ENCODE assay signal across 19 mouse cellular contexts in the genomic region with DNA sequence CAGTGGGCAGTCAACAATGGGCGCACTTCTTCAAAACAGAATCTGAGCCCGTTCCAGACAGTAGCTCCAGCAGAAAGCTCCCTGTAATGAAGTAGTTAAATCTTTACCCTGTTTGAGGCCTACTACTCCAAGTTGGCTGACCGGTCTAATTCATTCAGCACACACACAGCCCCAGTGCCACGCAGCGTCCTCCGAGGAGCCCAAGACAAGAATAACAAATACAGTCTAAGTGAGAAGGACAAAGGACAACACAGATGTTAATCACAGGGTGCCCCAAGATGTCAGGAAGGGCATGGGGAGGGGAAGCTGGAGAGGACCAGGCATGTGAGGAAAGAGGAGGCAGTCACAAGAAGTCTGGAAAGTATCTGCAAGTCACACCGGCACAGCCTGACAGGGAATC. TPM values are rescaled to one million over a fixed set of nuclear protein-coding genes. Genes with fewer than 3 reads are reported as not detected.
A peak's percentile ranks its signal among the peaks of the same experiment; 100 is the strongest.
DNase-seq lines count a peak whose midpoint lies in the region; ATAC-seq and TF ChIP-seq lines count a peak whose summit lies in the region.
"Had no signal": no experiment of that assay in that cellular context is flagged by ENCODE, and none has a peak within 500 bp of the region (broad histone marks: within the 10 kb centered on the region; RNA-seq: fewer than 3 reads in every experiment).

No protein-coding gene starts in this region.

- H3K27me3 ChIP-seq in hindbrain, embryonic 11.5 days (ENCODE audit: control insufficient read depth, insufficient read depth, low read length), result no peaks in the 10 kb centered on the region
- no peaks in the 10 kb centered on the region for H3K27me3 ChIP-seq in hindbrain, postnatal 0 days (ENCODE audit: insufficient read depth, low read length)
- no peaks in the 10 kb centered on the region for H3K27me3 ChIP-seq in heart, postnatal 0 days (ENCODE audit: control insufficient read depth, insufficient read depth, low read length)
- H3K27me3 ChIP-seq: hindbrain, embryonic 15.5 days; limb, embryonic 15.5 days; stomach, embryonic 15.5 days had no signal

- H3K4me3 ChIP-seq in hindbrain, embryonic 11.5 days (ENCODE audit: low read depth, low read length), result no peak overlapping the region
- H3K4me3 ChIP-seq in hindbrain, postnatal 0 days (ENCODE audit: low read length), result no peak overlapping the region
- H3K4me3 ChIP-seq in heart, postnatal 0 days (ENCODE audit: low read depth, low read length), result no peak overlapping the region
- H3K4me3 ChIP-seq: erythroblast, embryonic 14.5 days; hindbrain, embryonic 15.5 days; limb, embryonic 15.5 days; stomach, embryonic 15.5 days had no signal

- no peaks in the 10 kb centered on the region for H3K36me3 ChIP-seq in hindbrain, embryonic 11.5 days (ENCODE audit: control insufficient read depth, insufficient read depth, low read length)
- H3K36me3 ChIP-seq in hindbrain, postnatal 0 days (ENCODE audit: insufficient read depth, low read length), result no peaks in the 10 kb centered on the region
- H3K36me3 ChIP-seq in heart, postnatal 0 days (replicated peaks; ENCODE audit: control insufficient read depth, insufficient read depth, low read length), result no peaks in the 10 kb centered on the region
- H3K36me3 ChIP-seq: hindbrain, embryonic 15.5 days; limb, embryonic 15.5 days; stomach, embryonic 15.5 days had no signal

- ATAC-seq in hindbrain, embryonic 11.5 days (ENCODE audit: low FRiP score), result no peak
- ATAC-seq in hindbrain, postnatal 0 days, result no peak
- ATAC-seq in heart, postnatal 0 days (ENCODE audit: insufficient read depth, low read depth), result 0 out of 2 replicates have a peak, but pooled peaks have one; percentile 29
- no peak for ATAC-seq in erythroblast, adult 5-6 weeks (replicated peaks; ENCODE audit: low FRiP score, poor library complexity, severe bottlenecking)
- ATAC-seq in megakaryocyte-erythroid progenitor cell, adult 5-6 weeks (replicated peaks; ENCODE audit: low FRiP score, low TSS enrichment, poor library complexity, severe bottlenecking), result no peak
- ATAC-seq: CD4-positive, CD25-positive, alpha-beta regulatory T cell, adult 4 months; forebrain, embryonic 14.5 days; midbrain, embryonic 16.5 days had no signal

- no peak for TF ChIP-seq CTCF in hindbrain, postnatal 0 days (IDR thresholded peaks at IDR 0.05; ENCODE audit: low read depth)
- no peak for TF ChIP-seq CTCF in heart, postnatal 0 days (IDR thresholded peaks at IDR 0.05; ENCODE audit: low read depth)

- no peak overlapping the region for H3K9ac ChIP-seq in hindbrain, embryonic 11.5 days (ENCODE audit: low read depth, low read length)
- H3K9ac ChIP-seq in hindbrain, postnatal 0 days (replicated peaks; ENCODE audit: low read length), result no peak overlapping the region
- H3K9ac ChIP-seq in heart, postnatal 0 days (replicated peaks; ENCODE audit: low read depth, low read length), result no peak overlapping the region
- H3K9ac ChIP-seq: hindbrain, embryonic 15.5 days; limb, embryonic 15.5 days; stomach, embryonic 15.5 days had no signal

- no peaks in the 10 kb centered on the region for H3K4me1 ChIP-seq in hindbrain, embryonic 11.5 days (replicated peaks; ENCODE audit: control insufficient read depth, insufficient read depth, low read length)
- H3K4me1 ChIP-seq in hindbrain, postnatal 0 days (ENCODE audit: insufficient read depth, low read length), result 0 out of 2 replicates have a peak, but pooled peaks cover 8% of the 10 kb centered on the region
- peaks cover 16% of the 10 kb centered on the region; the same call in 1 of the 2 replicates for H3K4me1 ChIP-seq in heart, postnatal 0 days (ENCODE audit: control insufficient read depth, insufficient read depth)

- no peaks in the 10 kb centered on the region for H3K9me3 ChIP-seq in hindbrain, embryonic 11.5 days (ENCODE audit: control insufficient read depth, low read length)
- H3K9me3 ChIP-seq in hindbrain, postnatal 0 days (ENCODE audit: low read length), result no peaks in the 10 kb centered on the region
- H3K9me3 ChIP-seq in heart, postnatal 0 days (replicated peaks; ENCODE audit: control insufficient read depth, low read length), result no peaks in the 10 kb centered on the region
- H3K9me3 ChIP-seq: hindbrain, embryonic 15.5 days; limb, embryonic 15.5 days; stomach, embryonic 15.5 days had no signal

- TF ChIP-seq EP300 in heart, postnatal 0 days (IDR thresholded peaks at IDR 0.05; ENCODE audit: low read depth), result no peak

- peak; percentile 42 for DNase-seq in hindbrain, embryonic 11.5 days (ENCODE audit: low spot score)
- DNase-seq in hindbrain, postnatal 0 days (ENCODE audit: low spot score), result no peak
- DNase-seq in lung, postnatal 25 days (ENCODE audit: low spot score), result peak; percentile 28
- DNase-seq in lung, postnatal 14 days, result no peak
- DNase-seq in embryo, embryonic 9.5 days (ENCODE audit: extremely low spot score), result peak; percentile 32
- peak; percentile 30 for DNase-seq in heart, postnatal 0 days (ENCODE audit: low spot score)
- DNase-seq: cerebellum, adult 9-10 months; gastrocnemius, postnatal 36 days; thymus, adult 2 months had no signal

- WGBS in hindbrain, embryonic 11.5 days, result 33% methylated on average over 7 of the region's 7 CpGs
- 34% methylated on average over 7 of the region's 7 CpGs for WGBS in hindbrain, postnatal 0 days
- 38% methylated on average over 7 of the region's 7 CpGs for WGBS in heart, postnatal 0 days

- H3K27ac ChIP-seq in hindbrain, embryonic 11.5 days (ENCODE audit: low read depth, low read length), result no peak overlapping the region
- no peak overlapping the region for H3K27ac ChIP-seq in hindbrain, postnatal 0 days
- H3K27ac ChIP-seq in heart, postnatal 0 days (ENCODE audit: low read depth), result no peak overlapping the region; the same call in 1 of the 2 replicates
- H3K27ac ChIP-seq: hindbrain, embryonic 15.5 days; limb, embryonic 15.5 days; stomach, embryonic 15.5 days had no signal

- no peak overlapping the region for H3K4me2 ChIP-seq in hindbrain, embryonic 11.5 days (replicated peaks; ENCODE audit: low read depth, low read length)
- no peak overlapping the region for H3K4me2 ChIP-seq in hindbrain, postnatal 0 days (ENCODE audit: low read depth, low read length)
- H3K4me2 ChIP-seq in heart, postnatal 0 days (ENCODE audit: low read depth, low read length), result no peak overlapping the region
- H3K4me2 ChIP-seq: hindbrain, embryonic 15.5 days; limb, embryonic 15.5 days; stomach, embryonic 15.5 days had no signal

RNA-seq across cellular contexts. Expression of a gene that starts 22.8 kb away (rescaled TPM):
- 2.5 and 3.4 TPM in 2 replicates for polyA plus RNA-seq in hindbrain, embryonic 11.5 days (2014; fragmentation: Nextera tagmentation; extraction: Ambion mirVana)
- 60.1 and 61.9 TPM in 2 replicates for total RNA-seq in hindbrain, postnatal 0 days (2014; rRNA removed)
- 8.1 and 8.4 TPM in 2 replicates for polyA plus RNA-seq in hindbrain, postnatal 0 days (2015; fragmentation: Nextera tagmentation; extraction: Ambion mirVana)
- 0.11 and 2.4 TPM in 2 replicates for total RNA-seq in heart, postnatal 0 days (2014; rRNA removed; ENCODE audit: low replicate concordance)
- polyA plus RNA-seq in heart, postnatal 0 days (2015; fragmentation: Nextera tagmentation; extraction: Ambion mirVana), result 0.08 and 0.10 TPM in 2 replicates
- 0.58 and 4.8 TPM in 2 replicates for total RNA-seq in erythroblast, adult 5-6 weeks (2015; ENCODE audit: low replicate concordance)
- total RNA-seq in erythroblast, adult 5-6 weeks (2017; ENCODE audit: low replicate concordance), result 1.5 and 1.6 TPM in 2 replicates
- 0.67 TPM in 1 of 2 replicates, not detected in the other for total RNA-seq in megakaryocyte-erythroid progenitor cell, adult 5-6 weeks (2014; fragmentation: Nextera tagmentation)
- 0.19 TPM in 1 of 2 replicates, not detected in the other for total RNA-seq in megakaryocyte-erythroid progenitor cell, adult 5-6 weeks (2017)
- total RNA-seq: MEL had no signal
- polyA plus RNA-seq: erythroblast, embryonic 14.5 days had no signal

RNA-seq across cellular contexts. Expression of a gene that starts 56.0 kb away (rescaled TPM):
- polyA plus RNA-seq in hindbrain, embryonic 11.5 days (2014; fragmentation: Nextera tagmentation; extraction: Ambion mirVana), result 11.3 and 13.0 TPM in 2 replicates
- 37.6 and 42.4 TPM in 2 replicates for total RNA-seq in hindbrain, postnatal 0 days (2014; rRNA removed)
- 4.7 and 7.8 TPM in 2 replicates for polyA plus RNA-seq in hindbrain, postnatal 0 days (2015; fragmentation: Nextera tagmentation; extraction: Ambion mirVana)
- total RNA-seq in heart, postnatal 0 days (2014; rRNA removed; ENCODE audit: low replicate concordance), result 34.9 and 37.4 TPM in 2 replicates
- polyA plus RNA-seq in heart, postnatal 0 days (2015; fragmentation: Nextera tagmentation; extraction: Ambion mirVana), result 7.1 and 9.3 TPM in 2 replicates
- total RNA-seq in erythroblast, adult 5-6 weeks (2015; ENCODE audit: low replicate concordance), result 2.5 and 8.6 TPM in 2 replicates
- 3.8 and 4.2 TPM in 2 replicates for total RNA-seq in erythroblast, adult 5-6 weeks (2017; ENCODE audit: low replicate concordance)
- 16.3 and 33.8 TPM in 2 replicates for total RNA-seq in megakaryocyte-erythroid progenitor cell, adult 5-6 weeks (2014; fragmentation: Nextera tagmentation)
- total RNA-seq in megakaryocyte-erythroid progenitor cell, adult 5-6 weeks (2017), result 3.9 and 6.4 TPM in 2 replicates

Comparison
In these comparisons a context has a peak if more than half of its experiments do, and no peak if none do; other contexts are left out.
1. DNase-seq: peak in hindbrain, embryonic 11.5 days (single experiment), lung, postnatal 25 days (single experiment), embryo, embryonic 9.5 days (single experiment) and heart, postnatal 0 days (single experiment); none in hindbrain, postnatal 0 days (single experiment) and lung, postnatal 14 days (single experiment).
2. RNA of a gene that starts 22.8 kb away (total RNA-seq): 60.1 to 61.9 TPM in hindbrain, postnatal 0 days; 0.58 to 4.8 TPM in erythroblast, adult 5-6 weeks, 0.19 to 0.67 TPM in megakaryocyte-erythroid progenitor cell, adult 5-6 weeks and 0.11 to 2.4 TPM in heart, postnatal 0 days; every median in the first group is over 10 times any median in the second.